Mouse (Mus musculus): Measurements from ENCODE around the gene Adtrp.

DNA sequence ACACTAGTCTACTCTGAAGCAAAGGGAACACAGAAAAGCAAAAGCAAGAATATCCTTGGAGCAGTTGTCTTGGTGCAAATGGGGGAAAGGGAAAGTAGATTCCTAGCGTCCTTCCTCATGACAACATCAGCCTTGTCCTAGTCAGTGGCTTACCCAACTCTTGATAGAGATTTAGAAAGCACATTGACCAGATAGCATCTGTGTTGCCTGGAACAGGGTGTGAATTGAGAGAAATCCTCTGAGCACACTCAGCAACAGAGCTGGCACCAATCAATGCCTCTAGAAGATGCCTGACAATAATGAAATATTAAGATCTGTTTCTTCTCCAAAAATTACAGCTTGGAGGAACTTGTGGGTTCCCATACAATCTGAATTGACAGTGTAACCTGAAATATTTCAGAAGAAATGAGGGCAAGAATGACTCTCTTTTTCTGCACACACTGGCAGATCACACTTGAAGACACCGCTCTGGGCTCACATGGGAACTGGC, 42.7 kb upstream of the Adtrp start:
- TF ChIP-seq CTCF (IDR thresholded peaks at IDR 0.05; ENCODE audit: low read depth, low read length) = no peak
- no peak for TF ChIP-seq POLR2A (IDR thresholded peaks at IDR 0.05; ENCODE audit: extremely low read depth, insufficient read depth, low read length)

All from liver, adult 2 months (tissue).